Mouse (Mus musculus): ENCODE data around the gene Krtap22-2. TPM values are rescaled to one million over a fixed set of nuclear protein-coding genes. Genes with fewer than 3 reads are reported as not detected.
"Not testable (repeated sequence)": the region's sequence is repeated elsewhere in the genome, so short reads cannot be mapped to it uniquely, and the experiment has no call there.

Krtap22-2 gene
- polyA plus RNA-seq (2015; fragmentation: Nextera tagmentation; extraction: Ambion mirVana), result not detected in 2 replicates

DNA sequence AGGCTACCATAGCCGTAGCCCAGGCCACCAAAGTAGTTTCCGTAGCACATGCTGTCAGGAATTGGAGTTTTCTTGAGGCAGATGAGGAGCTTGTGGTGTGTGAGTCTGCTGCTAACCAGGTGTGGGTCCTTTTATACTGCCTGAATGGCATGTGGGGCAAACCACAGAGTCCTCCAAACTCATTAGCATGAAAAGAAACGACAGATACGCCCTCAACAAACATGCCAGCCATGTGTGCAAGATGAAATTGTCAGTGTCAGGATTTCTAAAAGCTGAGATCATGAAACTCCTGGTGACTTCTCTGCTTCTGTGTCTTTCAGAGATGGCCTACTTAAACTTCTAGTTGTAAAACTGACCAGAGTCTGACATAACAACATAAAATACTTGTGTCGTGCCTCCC, at the start of gene Krtap22-2:
Gene Krtap22-2, minus strand, starts transcription at position 101 of the 400 bp plus-strand sequence.
- H3K4me3 ChIP-seq, result no peak within 1 kb of the TSS
- H3K4me2 ChIP-seq, result no peak within 1 kb of the TSS
- H3K27me3 ChIP-seq, result no peaks in the 10 kb centered on the region
- ATAC-seq (ENCODE audit: low FRiP score), result no peak
- no peak within 1 kb of the TSS for H3K27ac ChIP-seq
- H3K9ac ChIP-seq, result no peak within 1 kb of the TSS
- WGBS, result 86% methylated on average over 5 of the region's 5 CpGs
- H3K9me3 ChIP-seq, result no peaks in the 10 kb centered on the region
- H3K4me1 ChIP-seq (replicated peaks), result no peaks in the 10 kb centered on the region
- H3K36me3 ChIP-seq, result no peaks in the 10 kb centered on the region

DNA sequence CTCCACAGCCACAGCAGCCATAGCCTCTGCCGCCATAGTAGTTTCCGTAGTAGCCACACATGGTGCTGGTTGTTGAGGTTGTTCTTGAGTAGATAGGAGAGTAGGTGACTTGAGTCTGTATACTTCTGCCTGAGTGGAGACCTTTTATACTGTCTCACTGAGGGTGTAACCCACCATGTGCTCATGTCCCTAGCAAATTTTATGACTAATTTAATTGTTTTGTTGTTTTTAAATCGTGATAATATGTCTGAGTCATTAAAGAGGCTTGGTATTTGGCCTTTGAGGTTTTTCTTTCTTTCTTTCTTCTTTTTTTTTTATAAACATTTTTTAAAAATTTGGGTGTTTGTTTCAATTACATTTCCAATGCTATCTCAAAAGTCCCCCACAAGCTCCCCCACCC, 37.2 kb upstream of the Krtap22-2 start, which contains the start of gene Krtap6-5:
Gene Krtap6-5, minus strand, starts transcription at position 101 of the 400 bp plus-strand sequence.
- Histone ChIP-seq H3K9me3 (no peaks in the 10 kb centered on the region), H3K27ac (no peak within 1 kb of the TSS), H3K4me2 (no peak within 1 kb of the TSS), H3K4me1 (replicated peaks) (no peaks in the 10 kb centered on the region), H3K4me3 (no peak within 1 kb of the TSS), H3K27me3 (no peaks in the 10 kb centered on the region), H3K36me3 (no peaks in the 10 kb centered on the region), H3K9ac (no peak within 1 kb of the TSS)
- no peak for ATAC-seq (ENCODE audit: low FRiP score)
- WGBS, result 92% methylated on average over 3 of the region's 3 CpGs

DNA sequence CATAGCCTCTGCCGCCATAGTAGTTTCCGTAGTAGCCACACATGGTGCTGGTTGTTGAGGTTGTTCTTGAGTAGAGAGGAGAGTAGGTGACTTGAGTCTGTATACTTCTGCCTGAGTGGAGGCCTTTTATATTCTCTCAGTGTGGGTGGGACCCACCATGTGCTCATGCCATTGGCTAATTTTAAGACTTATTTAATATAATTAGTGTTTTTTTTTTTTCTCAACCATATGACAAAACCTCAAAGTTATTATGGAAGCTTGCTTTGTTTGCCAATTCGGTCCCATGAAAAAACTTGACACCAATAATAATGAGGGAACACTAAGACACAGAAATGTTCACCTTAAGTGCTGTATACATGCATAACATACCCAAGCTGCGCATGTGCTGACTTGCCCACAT, 30.8 kb upstream of the Krtap22-2 start, which contains the start of gene Gm10228:
Gene Gm10228, minus strand, starts transcription at position 101 of the 400 bp plus-strand sequence.
- ATAC-seq (ENCODE audit: low FRiP score); H3K4me3 ChIP-seq; H3K4me1 ChIP-seq (replicated peaks); H3K4me2 ChIP-seq; H3K27ac ChIP-seq; H3K36me3 ChIP-seq; H3K9ac ChIP-seq; H3K9me3 ChIP-seq; H3K27me3 ChIP-seq: not testable (repeated sequence)
- WGBS, result 97% methylated on average over 2 of the region's 4 CpGs

DNA sequence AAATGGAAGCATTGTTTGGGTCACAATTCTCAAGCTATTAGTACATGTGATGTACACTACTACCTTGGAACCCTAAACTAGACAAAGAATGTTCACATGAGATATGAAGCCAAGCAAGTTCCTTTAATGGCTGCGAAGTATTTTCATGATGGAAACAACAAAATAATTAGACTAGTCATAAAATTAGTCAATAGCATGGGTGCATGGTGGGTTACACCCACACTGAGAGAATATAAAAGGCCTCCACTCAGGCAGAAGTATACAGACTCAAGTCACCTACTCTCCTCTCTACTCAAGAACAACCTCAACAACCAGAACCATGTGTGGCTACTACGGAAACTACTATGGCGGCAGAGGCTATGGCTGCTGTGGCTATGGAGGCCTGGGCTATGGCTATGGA, 20.8 kb upstream of the Krtap22-2 start, which contains the start of gene Krtap6-1:
Gene Krtap6-1, plus strand, starts transcription at position 301 of the 400 bp plus-strand sequence.
- H3K9ac ChIP-seq; H3K27ac ChIP-seq; H3K4me2 ChIP-seq; H3K4me1 ChIP-seq (replicated peaks); ATAC-seq (ENCODE audit: low FRiP score); H3K4me3 ChIP-seq; H3K36me3 ChIP-seq; H3K27me3 ChIP-seq; H3K9me3 ChIP-seq: not testable (repeated sequence)
- WGBS, result 96% methylated on average over 3 of the region's 3 CpGs

DNA sequence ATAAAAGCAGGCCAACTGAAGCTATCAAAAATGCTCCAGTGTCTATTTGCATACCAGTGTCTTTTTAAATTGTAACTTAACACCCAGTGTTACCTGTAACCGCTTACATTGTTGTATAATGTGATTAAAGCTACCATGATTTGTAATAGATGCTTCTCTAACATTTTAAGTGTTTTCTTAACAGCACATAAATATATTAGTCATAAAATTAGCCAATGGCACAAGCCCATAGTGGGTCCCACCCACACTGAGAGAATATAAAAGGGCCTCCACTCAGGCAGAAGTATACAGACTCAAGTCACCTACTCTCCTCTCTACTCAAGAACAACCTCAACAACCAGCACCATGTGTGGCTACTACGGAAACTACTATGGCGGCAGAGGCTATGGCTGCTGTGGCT, 4.4 kb upstream of the Krtap22-2 start, which contains the start of gene Gm10229:
Gene Gm10229, plus strand, starts transcription at position 301 of the 400 bp plus-strand sequence.
- H3K4me2 ChIP-seq; H3K9ac ChIP-seq; H3K27ac ChIP-seq; H3K9me3 ChIP-seq; ATAC-seq (ENCODE audit: low FRiP score); H3K4me1 ChIP-seq (replicated peaks); H3K4me3 ChIP-seq; H3K27me3 ChIP-seq; H3K36me3 ChIP-seq: not testable (repeated sequence)
- WGBS, result 100% methylated on average over 2 of the region's 3 CpGs

DNA sequence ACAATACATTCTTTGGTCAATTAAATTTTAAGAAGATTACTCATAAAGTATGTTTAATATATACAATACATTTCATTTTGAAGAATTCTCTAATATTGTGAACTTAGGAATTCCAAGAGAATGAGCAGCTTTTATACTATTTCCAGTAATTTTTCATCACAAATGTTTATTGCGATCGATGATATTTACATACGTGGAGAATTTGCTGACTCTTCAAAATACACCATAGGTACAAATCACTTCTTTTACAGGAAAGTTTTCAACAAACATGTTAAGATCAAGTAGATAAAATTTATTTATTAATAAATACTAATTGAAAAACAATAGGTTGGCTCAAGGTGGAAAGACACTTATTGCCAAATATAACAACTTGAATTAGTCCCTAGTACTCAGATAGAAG, 3.4 kb upstream of the Krtap22-2 start:
- Histone ChIP-seq H3K9me3 (no peaks in the 10 kb centered on the region), H3K4me2 (no peak overlapping the region), H3K36me3 (no peaks in the 10 kb centered on the region), H3K4me1 (replicated peaks) (no peaks in the 10 kb centered on the region), H3K9ac (no peak overlapping the region), H3K4me3 (no peak overlapping the region), H3K27me3 (no peaks in the 10 kb centered on the region), H3K27ac (no peak overlapping the region)
- ATAC-seq (ENCODE audit: low FRiP score), result no peak
- 98% methylated on average over 3 of the region's 3 CpGs for WGBS

DNA sequence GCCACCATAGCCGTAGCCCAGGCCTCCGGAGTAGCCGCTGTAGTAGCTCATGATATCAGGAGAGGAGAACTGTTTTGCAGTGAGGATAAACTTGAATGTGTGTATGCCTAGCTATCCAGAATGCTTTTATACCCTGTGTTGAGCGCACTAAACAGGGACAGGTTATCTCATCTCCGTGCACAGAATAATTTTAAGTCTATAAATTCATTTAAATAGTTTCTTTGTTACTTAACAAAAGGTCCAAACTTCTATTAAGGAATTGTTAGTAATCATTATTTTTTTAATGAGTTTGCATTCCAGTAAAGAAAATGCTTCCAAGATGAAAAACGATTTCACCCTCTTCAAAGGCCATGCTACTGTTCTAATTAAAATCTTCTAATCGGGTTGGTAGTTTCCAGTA, 47.8 kb downstream of the Krtap22-2 start, which contains the start of gene Krtap16-3:
Gene Krtap16-3, minus strand, starts transcription at position 101 of the 400 bp plus-strand sequence.
- 93% methylated on average over 7 of the region's 7 CpGs for WGBS
- Histone ChIP-seq H3K4me3 (no peak within 1 kb of the TSS), H3K36me3 (no peaks in the 10 kb centered on the region), H3K4me1 (replicated peaks) (no peaks in the 10 kb centered on the region), H3K4me2 (no peak within 1 kb of the TSS), H3K9me3 (no peaks in the 10 kb centered on the region; the same call in 1 of the 2 replicates), H3K27me3 (no peaks in the 10 kb centered on the region), H3K9ac (no peak within 1 kb of the TSS), H3K27ac (no peak within 1 kb of the TSS)
- no peak for ATAC-seq (ENCODE audit: low FRiP score)

Other genes starting within 250 kb of the Krtap22-2 start
- not detected in 2 replicates for gene 2310057N15Rik, start 236.6 kb downstream of the Krtap22-2 start, polyA plus RNA-seq (2015; fragmentation: Nextera tagmentation; extraction: Ambion mirVana)
- not detected in 2 replicates for gene Gm5965, start 232.9 kb downstream of the Krtap22-2 start, polyA plus RNA-seq (2015; fragmentation: Nextera tagmentation; extraction: Ambion mirVana)
- not detected in 2 replicates for gene Gm20741, start 198.5 kb downstream of the Krtap22-2 start, polyA plus RNA-seq (2015; fragmentation: Nextera tagmentation; extraction: Ambion mirVana)
- gene Krtap15, start 190.5 kb downstream of the Krtap22-2 start, polyA plus RNA-seq (2015; fragmentation: Nextera tagmentation; extraction: Ambion mirVana), result not detected in 2 replicates
- not detected in 2 replicates for gene Krtap14, start 184.6 kb downstream of the Krtap22-2 start, polyA plus RNA-seq (2015; fragmentation: Nextera tagmentation; extraction: Ambion mirVana)
- gene Krtap19-1, start 141.3 kb downstream of the Krtap22-2 start, polyA plus RNA-seq (2015; fragmentation: Nextera tagmentation; extraction: Ambion mirVana), result not detected in 2 replicates
- gene Krtap19-2, start 136.5 kb downstream of the Krtap22-2 start, polyA plus RNA-seq (2015; fragmentation: Nextera tagmentation; extraction: Ambion mirVana), result not detected in 2 replicates
- not detected in 2 replicates for gene Krtap19-3, start 132.7 kb downstream of the Krtap22-2 start, polyA plus RNA-seq (2015; fragmentation: Nextera tagmentation; extraction: Ambion mirVana)
- gene Krtap19-4, start 125.7 kb downstream of the Krtap22-2 start, polyA plus RNA-seq (2015; fragmentation: Nextera tagmentation; extraction: Ambion mirVana), result not detected in 2 replicates
- not detected in 2 replicates for gene Krtap19-5, start 114.3 kb downstream of the Krtap22-2 start, polyA plus RNA-seq (2015; fragmentation: Nextera tagmentation; extraction: Ambion mirVana)
- gene Krtap19-9b, start 78.5 kb downstream of the Krtap22-2 start, polyA plus RNA-seq (2015; fragmentation: Nextera tagmentation; extraction: Ambion mirVana), result not detected in 2 replicates
- gene Krtap16-3, start 47.9 kb downstream of the Krtap22-2 start, polyA plus RNA-seq (2015; fragmentation: Nextera tagmentation; extraction: Ambion mirVana), result not detected in 2 replicates
- gene Gm10229, start 4.5 kb upstream of the Krtap22-2 start, polyA plus RNA-seq (2015; fragmentation: Nextera tagmentation; extraction: Ambion mirVana), result not detected in 2 replicates
- not detected in 2 replicates for gene Krtap6-1, start 20.9 kb upstream of the Krtap22-2 start, polyA plus RNA-seq (2015; fragmentation: Nextera tagmentation; extraction: Ambion mirVana)
- gene Gm10228, start 30.7 kb upstream of the Krtap22-2 start, polyA plus RNA-seq (2015; fragmentation: Nextera tagmentation; extraction: Ambion mirVana), result not detected in 2 replicates
- gene Krtap6-5, start 37.1 kb upstream of the Krtap22-2 start, polyA plus RNA-seq (2015; fragmentation: Nextera tagmentation; extraction: Ambion mirVana), result not detected in 2 replicates
- not detected in 2 replicates for gene 1110025L11Rik, start 53.2 kb upstream of the Krtap22-2 start, polyA plus RNA-seq (2015; fragmentation: Nextera tagmentation; extraction: Ambion mirVana)
- gene Krtap6-3, start 73.3 kb upstream of the Krtap22-2 start, polyA plus RNA-seq (2015; fragmentation: Nextera tagmentation; extraction: Ambion mirVana), result not detected in 2 replicates
- gene Gm6358, start 130.1 kb upstream of the Krtap22-2 start, polyA plus RNA-seq (2015; fragmentation: Nextera tagmentation; extraction: Ambion mirVana), result not detected in 2 replicates
- gene Gm10061, start 140.3 kb upstream of the Krtap22-2 start, polyA plus RNA-seq (2015; fragmentation: Nextera tagmentation; extraction: Ambion mirVana), result not detected in 2 replicates
- gene Gm9789, start 147.2 kb upstream of the Krtap22-2 start, polyA plus RNA-seq (2015; fragmentation: Nextera tagmentation; extraction: Ambion mirVana), result not detected in 2 replicates
- not detected in 2 replicates for gene Gm7735, start 158.7 kb upstream of the Krtap22-2 start, polyA plus RNA-seq (2015; fragmentation: Nextera tagmentation; extraction: Ambion mirVana)
- gene 1110057P08Rik, start 164.0 kb upstream of the Krtap22-2 start, polyA plus RNA-seq (2015; fragmentation: Nextera tagmentation; extraction: Ambion mirVana), result not detected in 2 replicates
- not detected in 2 replicates for gene Krtap20-2, start 195.1 kb upstream of the Krtap22-2 start, polyA plus RNA-seq (2015; fragmentation: Nextera tagmentation; extraction: Ambion mirVana)